Mouse (Mus musculus): ENCODE results near the gene Jak3. TPM values are rescaled to one million over a fixed set of nuclear protein-coding genes. Genes with fewer than 3 reads are reported as not detected.

Gene Jak3
- total RNA-seq, 2 experiments from 2014 or later: 2.1 to 2.5 TPM

DNA sequence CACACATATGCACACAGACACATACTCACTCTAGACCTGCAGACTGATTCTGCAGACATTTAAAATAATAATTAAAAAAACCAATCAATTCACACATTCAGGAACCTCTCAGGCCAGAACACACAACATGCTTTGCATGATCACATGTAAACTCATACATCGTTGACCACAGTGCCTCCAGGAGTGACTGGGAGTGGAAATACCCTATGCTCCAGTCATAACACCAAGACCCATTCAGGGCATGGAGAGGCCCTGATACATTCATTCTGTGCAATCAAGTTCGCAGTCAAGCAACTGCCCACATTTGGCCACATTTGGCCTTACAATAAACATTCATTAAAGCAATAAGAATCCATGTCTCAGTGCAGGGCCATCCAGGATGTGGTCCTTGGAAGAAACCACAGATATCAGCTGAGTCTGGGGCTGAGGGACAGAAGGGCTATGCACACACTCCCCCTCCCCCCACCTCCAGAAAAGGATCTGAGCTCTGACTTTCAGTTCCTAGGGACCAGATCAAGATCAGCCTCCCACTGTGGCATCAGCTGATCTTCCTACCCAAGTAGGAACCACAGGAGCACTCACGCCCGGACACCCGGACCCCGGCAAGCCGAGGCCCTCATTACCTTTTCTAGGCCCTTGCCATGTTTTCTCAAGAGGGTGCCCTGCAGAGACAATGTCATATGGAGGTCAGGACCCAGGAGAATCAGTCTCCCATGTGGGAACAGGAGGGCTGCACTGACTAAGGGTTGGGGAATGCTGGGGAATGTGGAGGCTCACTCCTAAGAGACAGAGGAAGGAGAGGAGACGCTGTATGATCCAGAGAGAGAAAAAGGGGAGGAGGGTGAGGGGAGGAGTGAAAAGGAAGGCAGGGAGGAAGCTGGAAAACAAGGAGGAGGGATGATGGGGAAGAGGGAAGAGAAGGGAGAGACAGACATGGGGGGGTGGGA, 38.7 kb upstream of the Jak3 start:
- no peak for TF ChIP-seq CTCF (IDR thresholded peaks at IDR 0.05)
- H3K4me3 ChIP-seq: no peak overlapping the region
- DNase-seq: no peak
- H3K27ac ChIP-seq: no peak overlapping the region
- intact Hi-C loops (cut with DNase I): loop anchor here (10.0 kb wide), 1 partner anchor 193 kb away; no protein-coding TSS in a partner anchor

DNA sequence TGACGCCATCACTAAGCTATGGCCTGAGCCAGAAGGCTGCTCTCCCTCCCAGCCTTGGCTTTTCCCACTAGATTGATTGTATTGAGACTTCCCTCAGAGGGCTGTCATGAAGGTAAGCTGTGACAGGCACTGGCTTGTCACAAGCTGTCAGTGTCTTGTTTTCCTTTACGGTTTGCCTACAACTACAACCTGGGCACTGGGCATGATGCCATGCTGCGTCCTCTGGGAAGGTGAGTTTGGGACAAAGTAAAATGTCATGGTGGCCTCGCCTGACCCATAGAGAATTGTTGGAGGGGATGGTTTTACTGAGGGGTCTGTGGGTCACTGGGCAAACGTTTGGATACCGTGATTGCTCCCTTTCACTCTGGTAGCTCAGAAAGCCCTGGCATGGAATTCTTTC, 37.8 kb upstream of the Jak3 start:
- TF ChIP-seq CTCF (IDR thresholded peaks at IDR 0.05): no peak
- no peak overlapping the region for H3K4me3 ChIP-seq
- H3K27ac ChIP-seq: no peak overlapping the region
- no peak for DNase-seq
- intact Hi-C loops (cut with DNase I): loop anchor here (10.0 kb wide), 1 partner anchor 194 kb away; no protein-coding TSS in a partner anchor

DNA sequence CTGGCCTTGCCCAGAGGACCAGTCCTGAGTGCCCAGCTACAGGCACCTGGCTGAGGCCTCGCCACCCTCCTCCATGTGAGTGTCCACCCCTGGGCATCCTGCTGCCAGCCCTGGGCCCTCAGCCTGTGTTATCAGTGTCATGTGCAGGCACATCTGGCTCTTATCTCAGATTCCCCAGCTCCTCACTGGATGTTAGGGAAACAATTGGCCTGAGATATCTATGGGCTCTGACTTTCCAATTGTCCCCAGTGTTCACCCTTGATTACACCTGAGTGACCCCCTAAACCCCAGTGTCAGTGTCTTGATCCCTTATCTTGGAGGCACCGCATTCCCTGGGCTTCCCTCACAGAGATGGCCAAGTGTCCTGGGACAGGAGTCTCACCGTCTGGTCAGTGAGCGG, 36.8 kb upstream of the Jak3 start:
- Histone ChIP-seq H3K27ac (no peak overlapping the region), H3K4me3 (no peak overlapping the region)
- intact Hi-C loops (cut with DNase I): loop anchor here (10.0 kb wide), 1 partner anchor 195 kb away; no protein-coding TSS in a partner anchor
- no peak for DNase-seq
- TF ChIP-seq CTCF (IDR thresholded peaks at IDR 0.05): no peak

DNA sequence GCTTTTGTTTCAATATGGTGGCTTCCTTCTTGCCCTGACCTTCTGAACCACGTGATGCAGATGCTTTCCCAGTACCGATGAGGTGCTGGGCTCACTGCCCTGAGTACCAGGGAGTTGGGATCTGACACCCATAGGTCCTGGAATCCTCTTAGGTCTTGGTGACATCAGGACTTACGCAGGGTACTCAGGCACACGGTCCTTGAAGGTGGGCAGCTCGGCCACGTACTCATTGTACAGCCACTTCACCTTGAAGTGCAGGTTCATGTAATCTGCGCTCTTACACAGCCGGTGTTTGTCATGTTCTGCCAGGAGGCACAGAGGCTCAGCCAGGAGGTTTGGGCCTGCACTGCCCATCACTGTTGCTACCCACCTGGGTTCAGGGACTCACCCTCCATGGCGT, 30.6 kb upstream of the Jak3 start:
- TF ChIP-seq CTCF (IDR thresholded peaks at IDR 0.05): no peak
- no peak for DNase-seq
- intact Hi-C loops (cut with DNase I): no loop called here
- no peak overlapping the region for H3K4me3 ChIP-seq
- H3K27ac ChIP-seq: no peak overlapping the region

DNA sequence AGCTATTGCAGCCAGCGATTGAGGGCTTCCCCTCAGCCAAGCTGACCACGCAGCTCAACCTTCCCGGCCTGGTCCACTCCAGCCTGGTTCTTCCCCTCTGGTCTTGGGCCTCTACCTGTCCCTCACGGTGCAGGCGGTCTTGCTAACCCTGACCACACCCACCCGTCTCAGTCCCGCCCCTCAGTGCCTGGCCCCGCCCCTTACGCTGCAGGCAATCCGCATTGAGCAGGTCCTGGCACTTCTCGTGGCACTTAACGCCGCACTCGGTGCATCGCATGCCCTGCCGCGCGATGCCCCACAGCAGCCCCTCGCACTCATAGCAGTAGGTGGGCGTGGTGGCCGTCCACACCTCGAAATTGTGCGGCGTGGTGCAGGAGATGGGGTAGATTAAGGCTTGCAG, 21.5 kb upstream of the Jak3 start:
- no peak for TF ChIP-seq CTCF (IDR thresholded peaks at IDR 0.05)
- Histone ChIP-seq H3K27ac (no peak overlapping the region), H3K4me3 (no peak overlapping the region)
- intact Hi-C loops (cut with DNase I): no loop called here
- peak; percentile 24 for DNase-seq

DNA sequence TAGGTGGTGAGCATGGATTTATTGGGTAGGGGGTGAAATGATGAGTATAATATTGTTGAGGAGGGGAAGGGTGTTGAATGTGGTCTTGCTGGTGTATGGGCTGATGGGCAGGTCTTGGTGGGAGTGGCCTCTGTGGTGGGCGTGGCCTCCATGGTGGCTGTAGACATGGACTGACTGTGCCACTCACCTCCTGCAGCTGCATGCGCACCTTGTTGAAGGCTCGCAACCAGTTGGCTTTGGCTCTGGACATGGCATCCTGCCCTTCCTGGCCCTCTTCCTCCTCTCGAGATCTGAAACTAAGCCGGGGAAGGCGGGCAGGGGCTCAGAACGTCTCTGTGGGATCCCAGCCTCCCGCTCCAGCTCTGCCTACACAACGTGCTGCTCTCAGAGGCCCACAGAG, 18.3 kb upstream of the Jak3 start:
- Histone ChIP-seq H3K27ac (no peak overlapping the region), H3K4me3 (no peak overlapping the region)
- no peak for TF ChIP-seq CTCF (IDR thresholded peaks at IDR 0.05)
- intact Hi-C loops (cut with DNase I): no loop called here
- no peak for DNase-seq

DNA sequence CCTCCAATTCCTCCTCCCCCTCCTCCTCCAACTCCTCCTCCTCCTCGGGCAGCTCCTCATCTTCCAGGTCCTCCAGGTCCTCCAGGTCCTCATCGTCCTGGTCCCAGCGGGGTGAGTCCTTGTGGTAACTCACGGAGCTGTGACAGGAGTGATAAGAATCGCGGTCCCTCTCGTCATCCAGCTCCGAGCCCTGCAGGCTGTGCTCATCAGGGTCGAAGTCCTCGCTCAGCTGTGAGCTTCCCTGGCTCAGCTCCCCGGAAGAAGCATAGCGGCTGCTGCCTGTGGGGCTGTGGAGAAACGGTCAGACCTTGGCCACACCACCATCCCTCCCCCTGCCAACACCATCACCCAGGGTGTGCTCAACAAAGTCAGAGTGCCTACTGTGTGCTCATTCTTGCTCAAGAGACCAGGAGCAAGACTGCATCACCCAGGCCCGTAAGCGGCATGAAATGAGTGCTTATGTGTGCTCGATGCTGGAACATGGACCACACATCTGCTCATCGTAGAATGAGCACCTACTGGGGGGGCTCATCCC, 17.5 kb upstream of the Jak3 start:
- DNase-seq: no peak
- Histone ChIP-seq H3K27ac (no peak overlapping the region), H3K4me3 (no peak overlapping the region)
- intact Hi-C loops (cut with DNase I): no loop called here
- TF ChIP-seq CTCF (IDR thresholded peaks at IDR 0.05): no peak

DNA sequence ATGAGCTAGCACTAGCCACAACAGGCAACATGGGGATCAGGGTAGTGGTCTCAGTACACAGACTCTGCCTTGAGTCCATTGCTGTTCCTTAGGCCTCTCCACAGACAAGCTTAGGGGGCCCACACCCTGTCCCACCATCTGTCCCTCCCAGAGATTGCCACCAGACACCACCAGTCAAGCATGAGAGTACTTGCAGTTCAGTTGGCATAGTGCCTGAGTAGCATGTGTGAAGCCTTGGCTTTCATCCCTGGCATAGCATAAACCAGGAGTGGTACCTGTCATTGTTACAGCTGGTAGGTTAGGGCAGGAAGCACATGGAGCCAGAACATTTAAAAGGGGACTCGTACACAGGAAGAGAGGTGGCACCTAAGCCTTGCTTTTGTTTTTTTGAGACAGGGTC, 16.3 kb upstream of the Jak3 start:
- Histone ChIP-seq H3K27ac (no peak overlapping the region), H3K4me3 (no peak overlapping the region)
- intact Hi-C loops (cut with DNase I): loop anchor here (1.0 to 5.0 kb wide), 3 partner anchors 62 to 217 kb away; partner anchors contain the start of gene Fam129c
- DNase-seq: no peak
- no peak for TF ChIP-seq CTCF (IDR thresholded peaks at IDR 0.05)

DNA sequence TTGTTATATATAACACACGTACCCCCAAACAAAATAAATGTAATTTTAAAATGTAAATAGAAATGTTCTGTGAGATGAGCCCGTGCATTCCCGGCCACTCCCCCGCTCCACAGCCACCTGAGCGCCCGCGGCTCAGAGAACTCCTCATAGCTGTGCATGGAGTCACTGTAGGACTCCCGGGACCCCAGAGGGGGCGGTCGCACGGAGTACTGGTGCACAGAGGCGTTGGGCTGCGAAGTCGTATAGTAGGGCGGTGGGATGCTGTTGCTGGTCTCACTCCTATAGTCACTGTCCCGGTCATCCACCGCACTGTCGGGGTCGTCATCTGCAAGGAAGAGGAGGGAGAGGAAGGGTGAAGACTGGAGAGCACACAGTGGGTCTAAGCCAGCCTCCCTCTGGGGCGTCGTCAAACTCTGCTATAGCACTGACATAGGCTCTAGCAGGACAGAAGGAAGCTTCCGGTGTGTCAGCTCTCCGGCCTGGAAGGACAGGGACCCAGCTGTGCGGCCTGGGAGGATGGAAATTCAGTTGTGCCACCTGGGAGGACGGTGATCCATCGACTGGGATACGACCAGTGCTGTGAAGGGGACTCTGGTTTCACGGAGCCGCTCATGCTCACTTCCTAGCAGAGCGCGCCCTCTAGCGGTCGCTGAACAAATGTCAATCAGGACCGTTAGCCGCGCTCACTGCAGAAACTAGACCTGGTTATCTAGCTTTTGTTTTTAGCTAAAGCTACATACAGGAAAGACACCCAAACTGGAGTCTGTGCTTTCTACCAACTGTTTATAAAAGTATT, 15.6 kb upstream of the Jak3 start:
- peak; percentile 96 for TF ChIP-seq CTCF (IDR thresholded peaks at IDR 0.05)
- no peak overlapping the region for H3K4me3 ChIP-seq
- intact Hi-C loops (cut with DNase I): loop anchor here (1.0 to 5.0 kb wide), 3 partner anchors 63 to 218 kb away; partner anchors contain the start of gene Fam129c
- peak; percentile 84 for DNase-seq
- no peak overlapping the region for H3K27ac ChIP-seq

DNA sequence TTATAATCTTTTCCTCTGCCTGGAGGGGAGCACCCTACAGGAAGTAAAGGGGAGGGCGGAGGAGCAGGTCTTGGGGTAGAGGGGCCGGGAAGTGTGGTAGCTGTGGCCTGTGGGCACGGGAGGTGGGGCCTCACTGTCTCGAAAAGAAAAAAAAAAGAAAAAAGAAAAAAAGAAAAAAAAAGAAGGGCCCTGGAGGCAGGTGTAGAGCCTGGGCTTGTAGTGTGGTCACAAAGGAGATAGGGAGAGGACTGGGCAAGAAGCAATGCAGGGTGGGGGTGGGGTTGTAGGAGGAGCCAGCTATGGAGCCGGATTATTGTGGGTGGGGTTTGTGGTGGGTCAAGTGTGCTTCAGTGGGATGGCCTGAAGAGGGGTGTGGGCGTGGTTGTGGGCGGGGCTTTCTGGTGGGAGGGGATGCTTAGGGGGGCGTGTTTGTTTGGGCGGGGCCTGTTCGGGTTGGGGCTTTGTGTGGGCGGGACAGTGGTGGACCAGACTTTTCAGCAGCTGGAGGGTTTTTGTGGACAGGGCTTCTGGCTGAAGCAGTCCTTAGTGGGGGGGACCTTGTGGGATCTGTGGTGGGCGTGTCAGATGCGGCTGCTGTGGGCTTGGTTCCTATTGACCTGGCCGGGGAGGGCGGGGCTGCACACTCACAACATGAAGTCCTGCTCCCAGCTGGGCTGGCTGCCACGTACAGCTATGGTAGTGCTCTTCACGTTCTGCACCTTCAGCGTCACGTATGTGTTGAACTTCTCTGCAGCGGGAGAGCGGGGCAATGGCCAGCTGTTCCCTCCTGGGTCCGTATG, 10.6 kb upstream of the Jak3 start:
- intact Hi-C loops (cut with DNase I): no loop called here
- no peak for DNase-seq
- Histone ChIP-seq H3K4me3 (no peak overlapping the region), H3K27ac (no peak overlapping the region)
- no peak for TF ChIP-seq CTCF (IDR thresholded peaks at IDR 0.05)

DNA sequence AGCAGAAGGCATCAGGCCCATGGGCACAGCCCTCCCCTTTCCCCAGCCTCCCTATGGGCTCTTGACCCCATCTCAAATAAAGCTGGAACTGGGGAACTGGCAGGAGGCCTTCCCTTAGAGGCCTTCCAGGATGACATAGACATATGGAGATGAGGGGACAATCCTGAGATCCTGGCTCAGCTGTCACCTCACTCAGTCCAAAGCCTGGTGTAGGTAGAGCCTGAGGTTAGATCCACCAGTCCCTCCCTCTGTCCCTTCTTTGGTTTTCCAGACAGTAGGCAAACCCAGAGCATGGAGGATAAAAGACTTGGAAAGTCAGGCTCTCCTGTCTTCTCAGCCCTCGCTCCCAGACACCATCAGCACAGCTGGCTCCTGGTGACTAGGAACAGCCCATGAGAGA, 9.2 kb upstream of the Jak3 start:
- intact Hi-C loops (cut with DNase I): no loop called here
- H3K27ac ChIP-seq: no peak overlapping the region

DNA sequence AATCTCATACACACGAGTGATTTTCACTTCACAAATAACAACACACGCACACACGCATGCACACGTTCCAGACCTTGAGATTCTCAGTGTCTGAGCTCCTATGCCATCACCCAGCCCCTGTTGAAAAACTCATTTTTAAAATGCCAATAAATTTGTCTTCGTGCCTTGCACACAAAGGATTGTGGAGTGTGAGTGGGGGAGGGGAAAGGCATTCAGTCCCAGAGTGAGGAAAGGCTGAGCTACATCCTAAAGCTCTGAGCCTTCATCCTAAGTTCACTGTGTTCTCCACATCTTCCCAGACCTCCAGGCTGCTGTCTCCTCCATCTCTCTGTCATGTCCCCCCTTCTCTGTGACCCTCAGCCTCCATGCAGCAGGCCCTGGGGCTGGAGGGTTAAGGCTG, 8.8 kb upstream of the Jak3 start:
- TF ChIP-seq CTCF (IDR thresholded peaks at IDR 0.05): no peak
- intact Hi-C loops (cut with DNase I): no loop called here
- Histone ChIP-seq H3K27ac (no peak overlapping the region), H3K4me3 (no peak overlapping the region)
- DNase-seq: no peak

More for the DNA sequence above, 9.2 kb upstream of the Jak3 start:
- TF ChIP-seq CTCF (IDR thresholded peaks at IDR 0.05): no peak
- H3K4me3 ChIP-seq: no peak overlapping the region
- DNase-seq: no peak

Data from gastrocnemius, adult 2 months (tissue).